Mouse (Mus musculus) kidney, adult 2 months (tissue): ENCODE data around the gene Ssh3.

Experiments used
- CTCF ChIP-seq: fragments of 200-500 bp; conservative IDR thresholded peaks from 2 replicates; pipeline ENCODE4 v1.5.1; 2011; ENCODE audit warnings: low read depth, mild to moderate bottlenecking, control low read depth, low read length, moderate library complexity, mixed read lengths; ENCODE audit not compliant: insufficient read depth, insufficient read length
- POLR2A ChIP-seq: fragments of 200-500 bp; IDR thresholded peaks from one replicate; pipeline ENCODE4 v1.6.1; 2011; ENCODE audit warnings: low read depth, low read length, control low read depth

DNA sequence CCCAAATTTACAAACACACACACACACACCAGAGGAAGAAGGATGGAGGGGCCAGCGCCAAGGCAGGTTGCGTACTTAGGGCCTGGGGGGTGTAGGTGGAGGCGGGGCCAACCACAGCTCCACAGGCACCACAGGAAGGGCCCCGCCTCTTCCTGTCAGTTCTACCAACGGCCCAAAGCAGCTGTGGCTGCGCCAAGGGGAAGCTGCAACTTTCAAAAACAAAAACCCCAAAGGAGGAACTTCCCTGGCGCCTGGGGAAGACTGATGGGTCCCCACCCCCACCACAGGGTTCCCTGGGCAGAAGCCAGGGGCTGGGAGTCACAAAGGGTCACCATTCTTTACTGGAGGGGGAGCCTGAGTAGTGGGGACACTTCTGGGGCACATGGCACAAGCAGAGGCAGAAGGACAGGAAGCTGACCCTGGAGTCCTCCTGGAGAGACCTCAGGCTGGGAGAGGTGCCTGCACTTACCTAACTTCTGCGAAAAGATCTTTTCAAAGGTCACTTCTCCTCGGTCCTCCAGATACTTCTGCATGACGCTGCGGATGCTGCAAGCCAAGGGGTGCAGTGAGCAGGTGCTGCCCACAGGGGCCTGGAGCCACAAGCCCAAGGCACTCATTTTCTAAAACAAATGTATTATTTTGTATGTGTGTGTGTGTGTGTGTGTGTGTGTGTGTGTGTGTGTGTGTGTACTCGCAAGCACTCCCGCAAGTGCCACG lies 25.6 kb upstream of the Ssh3 start:
- no peak for TF ChIP-seq CTCF
- no peak for TF ChIP-seq POLR2A
